Mouse (Mus musculus) stomach, postnatal 0 days (tissue): Measurements from ENCODE around the gene Fam193a.

Experiments used
- CTCF ChIP-seq: IDR thresholded peaks from 2 replicates; pipeline ENCODE4 v1.5.1; 2016; ENCODE audit warnings: antibody characterized with exemption, low read depth, mild to moderate bottlenecking, moderate library complexity
- EP300 ChIP-seq: optimal IDR thresholded peaks from 2 replicates; pipeline ENCODE3; 2016; ENCODE audit warnings: antibody characterized with exemption

DNA sequence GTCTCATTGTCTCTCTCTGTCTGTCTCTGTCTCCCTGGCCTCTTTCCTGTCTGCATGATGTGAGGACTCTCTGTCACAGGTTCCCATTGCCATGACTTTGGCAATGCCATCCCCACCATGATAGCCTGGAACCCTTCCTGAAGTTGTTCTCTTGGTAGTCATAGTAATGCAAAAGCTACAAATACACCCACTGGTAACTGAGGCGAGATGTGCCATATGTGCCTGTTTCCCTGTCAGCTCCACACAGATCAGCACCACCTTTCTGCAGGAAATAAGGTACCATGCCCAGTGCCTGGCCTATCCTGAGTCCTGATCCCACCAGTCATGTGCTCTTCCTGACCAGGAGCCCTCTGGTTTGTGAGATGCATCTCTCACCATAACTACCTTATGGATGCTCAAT is 132.7 kb downstream of the Fam193a start:
- TF ChIP-seq CTCF (no peak), EP300 (no peak)
